Mouse (Mus musculus) limb, embryonic 10.5 days (tissue): Measurements from ENCODE around the gene Suox. TPM values are rescaled to one million over a fixed set of nuclear protein-coding genes. Genes with fewer than 3 reads are reported as not detected.

Experiments used
- DNase-seq: peaks from one replicate; pipeline ENCODE4 v3.0.0-alpha.2; 2017; ENCODE audit warnings: low spot score
- H3K27ac ChIP-seq: fragments of 300-500 bp; sonication (generic); 2 replicates; pipeline ENCODE4 v1.5.1; 2016; ENCODE audit warnings: mild to moderate bottlenecking
- H3K27me3 ChIP-seq: fragments of 300-500 bp; sonication (generic); 2 replicates; pipeline ENCODE4 v1.6.1; 2016; ENCODE audit warnings: low read depth, mild to moderate bottlenecking; ENCODE audit not compliant: poor library complexity, severe bottlenecking
- H3K36me3 ChIP-seq: fragments of 300-500 bp; sonication (generic); 2 replicates; pipeline ENCODE4 v1.6.1; 2016; ENCODE audit warnings: mild to moderate bottlenecking, moderate library complexity
- H3K4me1 ChIP-seq: fragments of 300-500 bp; sonication (generic); 2 replicates; pipeline ENCODE4 v1.6.1; 2016
- H3K4me3 ChIP-seq: fragments of 300-500 bp; sonication (generic); 2 replicates; pipeline ENCODE4 v1.5.1; 2016; ENCODE audit warnings: mild to moderate bottlenecking, moderate library complexity
- H3K9me3 ChIP-seq: fragments of 300-500 bp; sonication (generic); replicated peaks from 2 replicates; pipeline ENCODE4 v1.6.1; 2016; ENCODE audit warnings: mild to moderate bottlenecking
- WGBS: fragments of 180-500 bp; shearing (Covaris S2); methylation state at CpG from one replicate; pipeline ENCODE4 v1.1.7; 2016; 5-methylcytosine and 5-hydroxymethylcytosine counted together
- polyA plus RNA-seq: library from polyadenylated mRNA; unstranded; fragments of >200 nt; fragmentation: Nextera tagmentation; extraction: Ambion mirVana; gene quantifications from 2 replicates; pipeline ENCODE4 v1.2.1, GENCODE M21; 2016

Gene Suox
- polyA plus RNA-seq, 1 experiment from 2014 or later: 12.5 TPM

DNA sequence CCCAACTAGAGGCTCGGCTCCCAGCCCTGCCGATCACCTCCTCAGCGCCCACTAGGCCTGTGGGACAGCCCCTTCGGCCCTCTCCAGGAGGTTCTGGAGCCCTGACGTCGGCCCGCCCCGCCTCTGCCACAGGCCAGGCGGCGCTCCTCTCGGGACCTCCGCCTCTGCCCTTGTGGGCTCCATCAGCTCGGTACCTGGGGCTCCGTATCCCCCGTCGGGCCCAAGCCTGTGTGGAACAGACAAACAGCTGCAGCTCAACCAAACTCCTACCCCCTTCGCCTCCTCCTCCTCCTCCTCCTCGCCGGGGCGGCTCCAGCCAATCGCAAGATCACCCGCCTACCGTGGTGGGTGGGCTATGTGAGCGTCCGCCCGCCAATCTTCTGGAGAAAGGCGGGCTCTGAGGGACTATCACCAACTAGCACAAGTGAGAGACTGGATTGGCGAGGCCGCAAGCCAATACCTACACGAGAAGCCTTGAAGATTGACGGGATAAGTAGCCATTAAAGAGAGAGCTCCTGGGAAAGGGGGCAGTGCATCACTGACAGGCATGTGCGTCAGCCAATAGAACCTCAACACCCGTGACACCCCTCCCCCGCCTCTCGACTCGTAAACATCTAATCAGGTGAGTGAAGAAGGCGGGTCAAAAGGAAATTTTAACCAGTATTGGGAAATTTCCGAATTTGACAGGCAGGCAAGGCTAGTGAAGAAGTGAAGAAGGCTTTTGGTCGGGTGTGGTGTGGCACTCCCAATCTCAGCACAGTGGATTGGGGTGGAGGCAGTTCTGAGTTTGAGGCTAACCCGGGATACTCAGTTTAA, 22.3 kb upstream of the Suox start, which contains the start of gene Rab5b:
TSS of gene Rab5b (minus strand) at position 273 of the 816 bp plus-strand sequence.
- H3K36me3 ChIP-seq: peaks cover 45% of the 10 kb centered on the region
- peak within 1 kb of the TSS; percentile 96 for H3K27ac ChIP-seq
- no peaks in the 10 kb centered on the region for H3K27me3 ChIP-seq
- peak within 1 kb of the TSS; percentile 94 for H3K4me3 ChIP-seq
- WGBS: under 1% methylated on average over 40 of the region's 40 CpGs
- H3K4me1 ChIP-seq: peaks cover 15% of the 10 kb centered on the region; the same call in 1 of the 2 replicates
- DNase-seq: peak; percentile 96
- H3K9me3 ChIP-seq: no peaks in the 10 kb centered on the region

DNA sequence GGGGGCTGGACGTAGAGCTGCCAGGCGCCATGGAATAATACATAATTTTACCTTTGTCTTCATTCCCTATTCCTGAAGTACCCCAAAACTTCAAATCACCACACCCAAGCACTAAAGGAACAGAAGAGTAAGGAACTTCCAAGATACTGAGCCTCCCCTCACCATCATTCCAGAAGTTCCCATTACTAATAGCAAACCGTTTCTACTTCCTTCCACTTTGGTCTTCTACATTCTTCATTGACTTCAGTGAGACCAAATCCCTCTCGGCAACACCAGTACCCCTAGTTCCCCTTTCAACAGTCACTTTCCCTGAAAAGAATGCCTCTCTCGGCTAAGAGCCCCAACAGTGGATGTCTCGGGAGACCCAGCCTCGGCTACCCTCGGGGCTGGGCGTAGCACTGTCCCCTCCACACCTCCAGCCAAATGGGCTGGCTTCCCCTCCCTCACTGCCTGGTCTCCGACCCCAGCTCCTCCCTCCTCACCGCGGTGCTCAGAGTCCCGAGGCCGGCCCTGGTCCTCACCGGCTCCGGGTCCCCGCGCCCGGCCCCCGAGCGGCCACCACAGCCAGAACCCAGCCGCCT, 21.6 kb upstream of the Suox start:
- H3K36me3 ChIP-seq: peaks cover 43% of the 10 kb centered on the region
- H3K4me1 ChIP-seq: peaks cover 15% of the 10 kb centered on the region; the same call in 1 of the 2 replicates
- H3K4me3 ChIP-seq: peak overlapping the region; percentile 94
- peak overlapping the region; percentile 96 for H3K27ac ChIP-seq
- no peak for DNase-seq
- WGBS: 3% methylated on average over 22 of the region's 22 CpGs
- H3K9me3 ChIP-seq: no peaks in the 10 kb centered on the region
- no peaks in the 10 kb centered on the region for H3K27me3 ChIP-seq

DNA sequence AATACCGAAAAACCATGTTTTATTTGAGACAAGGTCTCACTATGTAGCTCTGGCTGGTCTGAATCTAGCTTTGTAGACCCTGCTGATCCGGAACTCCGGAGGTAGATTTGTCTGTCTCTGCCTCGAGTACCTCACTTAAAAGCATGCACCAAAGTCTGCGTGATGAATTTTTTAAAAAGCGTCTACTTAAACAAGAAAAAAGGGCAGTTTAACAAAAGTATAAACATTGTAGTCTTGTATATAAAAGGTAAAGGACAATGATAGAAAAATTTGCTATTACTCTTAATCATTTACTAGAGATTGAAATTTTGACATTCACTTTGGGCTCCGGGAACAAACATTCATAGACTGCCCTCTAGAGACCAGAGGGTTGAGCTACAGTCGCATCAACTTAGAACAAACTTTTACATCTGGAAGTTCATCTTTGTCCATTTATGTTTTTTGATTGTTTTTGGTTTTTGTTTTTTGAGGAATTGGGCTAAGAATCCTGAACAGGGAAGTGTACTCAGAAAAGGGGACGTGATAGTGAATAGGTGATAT, 666 bp upstream of the Suox start:
- DNase-seq: no peak
- 4% methylated on average over 9 of the region's 9 CpGs for WGBS

DNA sequence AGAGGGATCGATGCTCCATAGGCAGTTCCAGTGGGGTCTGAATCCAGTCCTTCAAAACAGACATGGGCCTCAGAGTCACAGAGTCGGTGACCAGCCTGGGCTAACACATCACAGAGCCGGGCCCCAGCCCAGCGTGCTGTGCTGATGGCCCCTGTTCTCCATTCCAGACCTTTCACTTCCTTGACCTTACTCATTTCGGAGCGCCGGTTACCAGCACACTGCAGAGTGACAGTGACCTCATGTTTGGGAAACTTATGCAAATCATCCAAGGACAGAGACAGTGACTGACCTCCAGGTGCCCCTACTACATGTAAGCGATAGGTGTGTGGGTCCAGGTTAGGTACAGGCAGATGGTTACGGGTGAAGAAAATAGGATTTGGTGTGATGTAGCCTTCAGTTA, 2.7 kb downstream of the Suox start:
- DNase-seq: no peak
- H3K9me3 ChIP-seq: no peaks in the 10 kb centered on the region
- 92% methylated on average over 9 of the region's 9 CpGs for WGBS

More for the DNA sequence above, 666 bp upstream of the Suox start:
- Histone ChIP-seq H3K4me3 (peak overlapping the region; percentile 81), H3K27ac (no peak overlapping the region), H3K36me3 (peaks cover 22% of the 10 kb centered on the region), H3K4me1 (peaks cover 21% of the 10 kb centered on the region), H3K9me3 (no peaks in the 10 kb centered on the region), H3K27me3 (no peaks in the 10 kb centered on the region; the same call in 1 of the 2 replicates)

DNA sequence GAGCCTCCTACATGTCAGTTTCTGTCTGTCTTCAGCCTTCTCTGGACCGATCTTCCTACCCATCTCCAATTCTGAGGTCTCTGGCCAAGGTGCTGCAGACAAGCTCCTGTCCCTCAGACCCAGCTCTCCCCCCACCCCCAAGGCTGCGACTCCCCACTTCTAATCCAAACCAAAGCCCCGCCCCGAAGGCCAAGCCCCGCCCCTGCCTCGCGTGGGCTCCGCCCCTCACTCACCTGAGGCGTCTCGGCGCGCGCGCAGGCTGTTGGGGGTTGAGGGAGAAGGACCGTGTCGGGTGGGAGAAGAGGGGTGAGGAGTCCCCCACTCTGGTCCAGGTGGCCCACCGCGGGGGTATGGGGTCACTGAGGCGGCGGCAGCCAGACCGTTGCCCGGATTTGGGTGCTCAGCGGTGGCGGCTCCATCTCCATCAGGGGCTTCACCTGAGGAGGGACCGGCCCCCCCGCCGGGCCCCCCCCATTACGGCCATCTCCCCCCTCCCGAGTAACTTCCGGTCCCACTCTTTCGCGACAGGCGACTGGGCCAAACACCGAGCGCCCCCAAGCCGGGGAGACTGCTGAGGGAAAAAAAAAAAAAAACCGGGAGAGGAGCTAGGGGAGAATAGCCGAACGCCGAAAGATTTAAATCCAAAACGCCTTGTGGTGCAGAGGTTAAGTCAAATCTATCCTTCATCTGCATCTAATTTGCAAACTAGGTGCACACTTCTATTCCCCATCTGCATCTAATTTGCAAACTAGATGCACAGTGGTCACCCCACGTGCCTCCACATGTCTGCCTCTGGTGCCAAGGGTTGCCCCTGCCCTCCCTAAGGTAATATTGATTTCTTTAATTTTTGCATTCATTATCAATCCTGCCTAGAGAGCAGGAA, 4.8 kb downstream of the Suox start:
- Histone ChIP-seq H3K27me3 (no peaks in the 10 kb centered on the region; the same call in 1 of the 2 replicates), H3K4me3 (peak overlapping the region; percentile 85), H3K36me3 (0 out of 2 replicates have a peak, but pooled peaks cover 9% of the 10 kb centered on the region), H3K27ac (peak overlapping the region; percentile 91), H3K9me3 (no peaks in the 10 kb centered on the region), H3K4me1 (peaks cover 29% of the 10 kb centered on the region)
- WGBS: under 1% methylated on average over 42 of the region's 42 CpGs
- DNase-seq: peak; percentile 87

More for the DNA sequence above, 2.7 kb downstream of the Suox start:
- Histone ChIP-seq H3K27ac (no peak overlapping the region), H3K27me3 (no peaks in the 10 kb centered on the region; the same call in 1 of the 2 replicates), H3K4me3 (no peak overlapping the region), H3K36me3 (peaks cover 9% of the 10 kb centered on the region), H3K4me1 (peaks cover 33% of the 10 kb centered on the region)

DNA sequence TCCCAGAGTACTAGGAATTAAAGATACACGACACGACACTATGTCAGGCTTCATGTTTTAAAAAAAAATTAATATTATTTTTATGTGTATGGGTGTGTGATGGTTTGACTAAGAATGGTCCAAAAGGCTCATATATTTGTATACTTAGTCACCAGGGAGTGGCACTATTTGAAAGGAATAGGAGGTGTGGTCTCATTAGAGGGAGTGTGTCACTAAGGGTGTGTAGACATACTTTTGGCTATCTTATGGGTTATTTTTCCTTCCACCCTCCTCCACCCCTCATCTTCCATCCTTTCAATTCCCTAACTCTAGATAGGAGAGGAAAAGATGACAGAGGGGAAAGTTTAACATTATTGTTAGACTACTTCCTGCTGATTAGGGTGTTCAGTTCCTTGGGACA, 8.1 kb downstream of the Suox start:
- no peak for DNase-seq
- no peaks in the 10 kb centered on the region for H3K9me3 ChIP-seq
- H3K27ac ChIP-seq: no peak overlapping the region
- no peaks in the 10 kb centered on the region for H3K27me3 ChIP-seq
- whole genome bisulfite sequencing: 98% methylated on average over 2 of the region's 2 CpGs
- H3K4me3 ChIP-seq: no peak overlapping the region
- H3K36me3 ChIP-seq: no peaks in the 10 kb centered on the region
- peaks cover 15% of the 10 kb centered on the region for H3K4me1 ChIP-seq

DNA sequence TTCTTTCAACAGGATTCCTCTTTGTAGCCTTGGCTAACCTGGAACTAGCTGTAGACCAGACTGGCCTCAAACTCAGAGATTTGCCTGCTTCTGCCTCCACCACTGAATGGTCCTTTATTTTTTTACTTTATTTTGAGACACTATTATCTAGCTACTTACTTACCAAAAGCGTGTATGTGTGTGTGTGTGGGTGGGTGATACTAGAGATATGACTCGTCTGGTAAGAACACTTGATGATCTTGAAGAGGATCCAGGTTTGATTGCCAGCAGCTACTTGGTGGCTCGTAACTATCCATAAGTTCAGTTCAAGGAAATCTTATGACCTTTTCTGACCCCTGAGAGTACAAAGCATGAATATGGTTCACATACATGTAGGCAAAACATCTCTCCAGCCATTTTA, 8.6 kb downstream of the Suox start:
- H3K4me3 ChIP-seq: no peak overlapping the region
- WGBS: 88% methylated on average over 3 of the region's 3 CpGs
- H3K4me1 ChIP-seq: peaks cover 15% of the 10 kb centered on the region
- H3K27me3 ChIP-seq: no peaks in the 10 kb centered on the region
- no peaks in the 10 kb centered on the region for H3K36me3 ChIP-seq
- H3K9me3 ChIP-seq: no peaks in the 10 kb centered on the region
- no peak for DNase-seq
- no peak overlapping the region for H3K27ac ChIP-seq

DNA sequence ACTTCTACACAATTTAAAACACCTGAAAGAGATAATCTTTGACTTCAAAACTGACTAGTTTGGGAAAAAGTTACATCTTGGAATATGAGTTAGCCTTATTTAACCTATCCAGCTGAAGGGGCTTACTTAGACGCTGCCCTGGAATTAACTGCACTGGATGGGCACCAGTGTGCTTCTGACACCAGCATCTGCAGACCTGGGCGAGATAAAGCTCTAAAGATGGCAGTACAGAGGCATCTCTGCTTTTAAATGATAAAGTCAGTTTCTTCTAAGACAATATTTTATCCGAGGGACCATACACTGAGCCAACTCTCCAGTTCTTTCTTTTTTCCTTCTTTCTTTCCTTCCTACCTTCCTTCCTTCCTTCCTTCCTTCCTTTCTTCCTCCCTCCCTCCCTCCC, 9.1 kb downstream of the Suox start:
- DNase-seq: no peak
- Histone ChIP-seq H3K36me3 (no peaks in the 10 kb centered on the region), H3K27me3 (no peaks in the 10 kb centered on the region), H3K27ac (no peak overlapping the region), H3K4me3 (no peak overlapping the region), H3K4me1 (peaks cover 15% of the 10 kb centered on the region), H3K9me3 (no peaks in the 10 kb centered on the region)
- 74% methylated on average over 3 of the region's 3 CpGs for WGBS

DNA sequence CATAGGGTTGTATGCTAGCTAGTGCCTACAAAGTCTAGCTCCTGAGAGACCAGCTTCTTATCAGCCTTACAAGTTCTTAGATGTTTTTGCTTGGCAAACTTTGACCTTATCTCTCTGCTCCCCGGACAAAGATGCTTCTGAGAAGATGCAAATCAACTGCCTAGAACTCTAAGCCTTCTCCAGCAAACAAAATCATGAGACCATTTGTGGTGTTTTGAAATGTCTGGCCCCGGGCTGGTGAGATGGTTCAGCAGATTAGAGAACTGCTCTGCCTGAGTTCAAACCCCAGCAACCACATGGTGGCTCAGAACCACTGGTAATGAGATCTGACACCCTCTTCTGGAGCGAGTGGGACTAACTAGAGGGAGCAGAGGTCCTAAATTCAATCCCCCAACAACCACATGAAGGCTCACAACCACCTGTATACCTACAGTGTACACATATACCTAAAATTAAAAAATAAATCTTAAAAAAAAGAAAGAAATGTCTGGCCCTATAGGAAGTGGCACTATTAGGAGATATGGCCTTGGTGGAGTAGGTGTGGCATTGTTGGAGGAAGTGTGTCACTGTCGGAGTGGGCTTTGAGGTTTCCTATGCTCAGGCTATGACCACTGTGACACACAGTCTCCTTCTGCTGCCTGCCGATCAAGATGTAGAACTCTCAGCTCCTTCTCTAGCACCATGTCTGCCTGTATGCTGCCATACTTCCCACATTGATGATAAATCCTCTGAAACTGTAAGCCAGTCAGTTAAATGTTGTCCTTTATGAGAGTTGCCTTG, 10.2 kb downstream of the Suox start:
- 67% methylated on average over 5 of the region's 5 CpGs for WGBS
- no peaks in the 10 kb centered on the region for H3K27me3 ChIP-seq

DNA sequence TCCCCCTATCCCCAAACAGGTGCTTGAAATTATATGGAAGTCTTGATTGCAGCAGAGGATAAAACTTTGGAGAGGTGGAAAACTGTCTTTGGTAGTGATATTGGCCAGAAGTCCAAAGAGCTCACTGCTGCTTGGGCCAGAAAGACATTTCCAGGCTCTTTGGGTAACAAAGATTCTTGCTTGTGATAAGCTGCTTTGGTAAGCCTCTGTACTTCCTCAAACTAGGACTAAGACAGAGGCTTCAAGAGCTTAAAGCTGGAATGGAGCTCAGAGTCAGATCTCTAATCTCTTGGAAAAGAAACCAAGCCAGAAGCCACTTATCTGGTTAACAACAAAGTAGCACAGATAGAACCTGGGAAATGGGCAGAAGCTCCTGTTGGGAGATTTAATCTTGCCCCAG, 11.4 kb downstream of the Suox start:
- H3K27ac ChIP-seq: no peak overlapping the region
- no peak overlapping the region for H3K4me3 ChIP-seq
- H3K36me3 ChIP-seq: no peaks in the 10 kb centered on the region
- no peak for DNase-seq
- no peaks in the 10 kb centered on the region for H3K9me3 ChIP-seq
- H3K27me3 ChIP-seq: no peaks in the 10 kb centered on the region
- no peaks in the 10 kb centered on the region for H3K4me1 ChIP-seq

More for the DNA sequence above, 10.2 kb downstream of the Suox start:
- no peaks in the 10 kb centered on the region for H3K9me3 ChIP-seq
- H3K4me1 ChIP-seq: peaks cover 5% of the 10 kb centered on the region; the same call in 1 of the 2 replicates
- no peaks in the 10 kb centered on the region for H3K36me3 ChIP-seq
- no peak for DNase-seq
- H3K27ac ChIP-seq: no peak overlapping the region
- H3K4me3 ChIP-seq: no peak overlapping the region

DNA sequence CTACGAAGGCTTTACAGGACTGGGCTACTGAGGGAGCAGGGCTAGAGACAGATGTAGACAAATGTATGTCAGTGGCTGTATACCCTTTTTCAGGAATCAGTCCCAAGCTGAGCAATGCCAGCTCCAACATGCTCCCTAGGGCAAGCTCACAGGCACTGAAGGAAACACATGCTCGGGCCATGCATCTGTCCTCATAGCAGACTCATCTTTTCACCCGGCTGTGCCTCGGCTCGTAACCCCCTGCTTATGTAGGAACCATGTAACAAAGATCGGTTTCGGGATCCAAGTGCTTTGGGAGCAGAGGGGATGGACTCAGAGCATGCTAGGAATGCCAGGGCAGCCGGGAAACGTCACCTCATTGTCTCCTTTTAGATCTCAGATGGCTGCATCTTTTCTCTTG, 14.4 kb downstream of the Suox start:
- no peak for DNase-seq
- H3K27ac ChIP-seq: no peak overlapping the region
- WGBS: 60% methylated on average over 9 of the region's 9 CpGs

DNA sequence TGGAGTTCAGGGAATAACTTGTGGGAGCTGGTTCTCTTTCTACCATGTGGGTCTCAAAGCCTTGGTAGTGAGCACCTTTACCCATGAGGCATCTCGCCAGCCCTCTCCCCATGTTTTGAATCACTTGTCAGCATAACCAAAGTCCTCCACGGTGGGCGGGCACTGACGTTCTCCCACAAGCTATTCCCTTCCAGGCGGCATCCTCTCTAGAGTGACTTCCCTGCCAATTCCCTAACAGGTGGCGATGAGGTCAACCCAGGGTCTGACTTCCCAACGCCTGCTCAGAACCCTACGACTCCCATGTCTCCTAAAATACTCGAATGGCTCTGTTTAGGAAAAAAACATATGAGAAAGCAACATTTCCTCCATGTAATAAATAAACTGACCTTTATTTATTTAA, 16.0 kb downstream of the Suox start:
- no peak overlapping the region for H3K4me3 ChIP-seq
- 57% methylated on average over 9 of the region's 9 CpGs for WGBS
- H3K9me3 ChIP-seq: no peaks in the 10 kb centered on the region
- H3K27me3 ChIP-seq: no peaks in the 10 kb centered on the region
- DNase-seq: no peak
- H3K4me1 ChIP-seq: no peaks in the 10 kb centered on the region
- no peaks in the 10 kb centered on the region for H3K36me3 ChIP-seq
- no peak overlapping the region for H3K27ac ChIP-seq

More for the DNA sequence above, 14.4 kb downstream of the Suox start:
- Histone ChIP-seq H3K4me1 (no peaks in the 10 kb centered on the region), H3K4me3 (no peak overlapping the region), H3K36me3 (no peaks in the 10 kb centered on the region), H3K27me3 (no peaks in the 10 kb centered on the region), H3K9me3 (no peaks in the 10 kb centered on the region)
